Mouse (Mus musculus) midbrain, embryonic 11.5 days (tissue): ENCODE measurements around the gene Per3. TPM values are rescaled to one million over a fixed set of nuclear protein-coding genes. Genes with fewer than 3 reads are reported as not detected.

ENCODE experiments used
- ATAC-seq: fragments of 200-750 bp; cut with Nextera tagmentation; 2 replicates; pipeline ENCODE4 v1.8.0; 2017; ENCODE audit warnings: moderate TSS enrichment, moderate library complexity; ENCODE audit not compliant: low FRiP score
- DNase-seq: peaks from one replicate; pipeline ENCODE4 v3.0.0; 2015; ENCODE audit warnings: low spot score; ENCODE audit errors: missing footprints
- H3K27ac ChIP-seq: fragments of 300-500 bp; sonication (generic); 2 replicates; pipeline ENCODE4 v1.5.1; 2014; ENCODE audit warnings: low read depth, low read length
- H3K27me3 ChIP-seq: fragments of 300-500 bp; sonication (generic); 2 replicates; pipeline ENCODE4 v1.6.1; 2014; ENCODE audit warnings: mild to moderate bottlenecking, low read length, moderate library complexity, mixed read lengths; ENCODE audit not compliant: control insufficient read depth, insufficient read depth
- H3K36me3 ChIP-seq: fragments of 300-500 bp; sonication (generic); 2 replicates; pipeline ENCODE4 v1.6.1; 2014; ENCODE audit warnings: mild to moderate bottlenecking, low read length, moderate library complexity, mixed read lengths; ENCODE audit not compliant: control insufficient read depth, insufficient read depth
- H3K4me1 ChIP-seq: fragments of 300-500 bp; sonication (generic); 2 replicates; pipeline ENCODE4 v1.6.1; 2014; ENCODE audit warnings: low read length; ENCODE audit not compliant: control insufficient read depth, insufficient read depth
- H3K4me2 ChIP-seq: fragments of 300-500 bp; sonication (generic); 2 replicates; pipeline ENCODE4 v1.6.1; 2014; ENCODE audit warnings: mild to moderate bottlenecking, moderate library complexity
- H3K4me3 ChIP-seq: fragments of 300-500 bp; sonication (generic); 2 replicates; pipeline ENCODE4 v1.5.1; 2014; ENCODE audit warnings: low read depth, low read length
- H3K9ac ChIP-seq: fragments of 300-500 bp; sonication (generic); 2 replicates; pipeline ENCODE4 v1.6.1; 2014; ENCODE audit warnings: low read length
- H3K9me3 ChIP-seq: fragments of 300-500 bp; sonication (generic); 2 replicates; pipeline ENCODE4 v1.6.1; 2016; ENCODE audit warnings: low read length; ENCODE audit not compliant: control insufficient read depth
- WGBS: fragments of 180-500 bp; shearing (Covaris S2); extraction: QIAGEN DNeasy Blood & Tissue Kit; methylation state at CpG from one replicate; pipeline ENCODE4 v1.1.7; 2014; 5-methylcytosine and 5-hydroxymethylcytosine counted together
- polyA plus RNA-seq: library from polyadenylated mRNA; unstranded; fragments of >200 nt; fragmentation: Nextera tagmentation; extraction: Ambion mirVana; gene quantifications from 2 replicates; pipeline ENCODE4 v1.2.1, GENCODE M21; 2014

Gene Per3
- polyA plus RNA-seq = 3.9 and 5.2 TPM in 2 replicates

DNA sequence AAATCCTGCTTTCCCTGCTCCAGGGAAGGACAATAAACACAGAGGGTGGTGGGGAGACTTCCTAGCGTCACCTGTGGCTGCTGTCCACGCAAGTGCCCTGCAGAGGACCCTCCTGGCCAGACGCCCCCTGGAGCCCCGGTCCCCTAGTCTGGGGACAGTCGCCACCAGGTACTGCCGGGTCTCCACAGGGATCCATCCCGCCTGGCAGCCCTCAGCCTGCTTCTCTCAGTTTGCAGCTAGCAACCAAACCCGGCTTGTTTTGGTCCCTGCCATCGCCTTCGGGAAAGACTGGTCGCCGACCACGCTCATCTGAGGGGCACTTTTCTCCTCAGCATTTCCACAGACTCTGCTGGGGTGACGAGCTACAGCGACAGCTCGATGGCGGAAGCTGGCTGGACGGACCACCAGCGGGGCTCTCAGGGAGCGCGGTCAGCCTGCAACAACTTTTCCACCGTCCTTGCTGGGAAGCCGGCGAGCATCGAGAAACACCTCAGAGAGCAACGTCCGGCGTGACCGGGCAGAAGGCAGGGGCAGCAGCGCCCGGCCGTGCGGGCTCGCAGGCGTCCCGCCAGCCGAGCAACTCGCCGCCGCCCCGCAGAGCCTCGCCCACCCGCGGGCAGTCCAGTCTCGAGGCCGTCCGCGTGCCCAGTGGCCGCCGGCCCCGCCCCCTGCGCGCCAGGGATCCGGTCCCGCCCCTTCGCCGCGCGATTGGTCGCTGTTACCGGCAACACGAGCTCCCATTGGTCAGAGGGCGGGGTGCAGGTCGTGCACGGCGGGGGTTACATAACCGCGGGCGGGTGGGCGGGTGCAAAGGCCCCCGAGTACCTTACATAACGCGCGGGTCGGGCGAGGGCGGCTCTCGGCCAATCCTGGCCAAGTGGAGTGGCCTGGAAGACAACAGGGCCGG is at the start of gene Per3:
Gene Per3, minus strand, starts transcription at position 629 of the 907 bp plus-strand sequence.
- DNase-seq (peak; percentile 98), ATAC-seq (peak; percentile 99)
- peaks cover 2% of the 10 kb centered on the region; the same call in 1 of the 2 replicates for H3K36me3 ChIP-seq
- H3K27me3 ChIP-seq = no peaks in the 10 kb centered on the region
- under 1% methylated on average over 69 of the region's 79 CpGs for WGBS
- peaks cover 8% of the 10 kb centered on the region; the same call in 1 of the 2 replicates for H3K4me1 ChIP-seq
- no peaks in the 10 kb centered on the region for H3K9me3 ChIP-seq
- peak within 1 kb of the TSS; percentile 87 for H3K4me2 ChIP-seq
- no peak within 1 kb of the TSS; the same call in 1 of the 2 replicates for H3K27ac ChIP-seq
- H3K4me3 ChIP-seq = peak within 1 kb of the TSS; percentile 52
- H3K9ac ChIP-seq = peak within 1 kb of the TSS; percentile 53

DNA sequence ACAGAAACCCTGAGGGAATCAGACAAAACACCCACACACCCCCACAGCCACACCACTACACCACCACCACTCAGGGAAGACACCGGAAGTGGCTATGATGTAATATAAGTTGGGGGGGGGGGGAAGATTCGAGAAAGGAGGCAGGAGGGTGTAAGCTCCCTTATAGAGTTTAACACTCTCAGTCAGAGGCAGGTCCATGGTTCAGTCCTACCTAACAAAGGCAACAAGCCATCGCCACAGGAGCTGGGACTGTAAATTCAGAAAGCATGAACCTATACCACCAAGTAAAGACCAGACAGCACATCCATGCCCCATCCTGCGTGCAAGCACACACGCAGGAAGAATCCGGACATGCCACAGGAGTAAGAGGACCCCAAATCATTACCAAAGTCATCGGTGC is 44.8 kb upstream of the Per3 start, which contains the start of gene Gm13090:
Gene Gm13090, plus strand, starts transcription at position 301 of the 400 bp plus-strand sequence.
- no peak within 1 kb of the TSS for H3K27ac ChIP-seq
- no peak within 1 kb of the TSS for H3K4me2 ChIP-seq
- H3K4me3 ChIP-seq = no peak within 1 kb of the TSS
- no peaks in the 10 kb centered on the region for H3K9me3 ChIP-seq
- H3K27me3 ChIP-seq = no peaks in the 10 kb centered on the region
- H3K4me1 ChIP-seq = no peaks in the 10 kb centered on the region
- H3K9ac ChIP-seq = no peak within 1 kb of the TSS
- DNase-seq (no peak), ATAC-seq (no peak)
- H3K36me3 ChIP-seq = peaks cover 16% of the 10 kb centered on the region
- 96% methylated on average over 7 of the region's 7 CpGs for WGBS

DNA sequence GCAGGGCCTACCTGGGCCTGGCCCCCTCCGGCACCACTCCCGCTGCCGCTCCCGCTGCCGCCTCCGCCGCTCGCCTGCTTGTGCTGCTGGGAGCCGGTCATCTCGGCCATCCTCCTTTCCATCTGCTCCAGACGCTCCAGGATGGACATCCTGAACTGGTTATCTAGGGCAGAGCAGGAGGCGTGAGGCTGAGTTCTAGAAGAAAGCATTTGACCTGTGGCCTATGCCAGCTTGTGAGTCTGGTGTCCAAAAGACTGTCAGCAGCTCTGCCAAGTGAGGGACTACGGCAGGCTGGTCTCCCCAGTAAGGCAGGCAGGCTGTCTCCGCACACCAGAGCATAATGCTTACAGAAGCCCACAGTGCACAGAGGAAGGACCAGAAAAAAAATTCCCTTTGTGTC is 44.4 kb upstream of the Per3 start:
- Histone ChIP-seq H3K4me3 (no peak overlapping the region), H3K27me3 (no peaks in the 10 kb centered on the region), H3K9ac (no peak overlapping the region), H3K27ac (no peak overlapping the region), H3K9me3 (no peaks in the 10 kb centered on the region), H3K36me3 (peaks cover 18% of the 10 kb centered on the region), H3K4me1 (no peaks in the 10 kb centered on the region), H3K4me2 (no peak overlapping the region)
- no peak for DNase-seq
- ATAC-seq = no peak
- WGBS = 96% methylated on average over 14 of the region's 14 CpGs

DNA sequence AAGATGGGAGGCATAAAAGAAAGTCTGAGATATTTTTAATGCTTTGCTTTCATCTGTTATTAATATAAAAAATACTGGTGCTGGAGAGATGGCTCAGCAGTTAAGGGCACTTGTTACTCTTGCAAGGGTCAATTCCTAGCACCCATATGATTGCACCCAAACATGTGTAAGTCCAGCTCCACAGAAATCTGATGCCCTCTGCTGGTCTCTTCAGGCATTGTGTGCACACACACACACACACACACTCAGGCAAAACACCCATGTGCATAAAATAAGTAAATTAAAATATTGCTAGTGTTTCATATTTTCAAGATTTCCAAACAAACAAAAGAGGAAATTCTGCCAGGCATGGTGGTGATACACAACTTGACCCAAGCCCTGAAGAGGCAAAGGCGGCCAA is 42.9 kb upstream of the Per3 start:
- DNase-seq (no peak), ATAC-seq (no peak)
- no peaks in the 10 kb centered on the region for H3K4me1 ChIP-seq
- no peak overlapping the region for H3K9ac ChIP-seq
- WGBS = 93% methylated on average over 1 of the region's 1 CpGs
- H3K36me3 ChIP-seq = peaks cover 24% of the 10 kb centered on the region
- H3K27me3 ChIP-seq = no peaks in the 10 kb centered on the region
- no peak overlapping the region for H3K4me2 ChIP-seq
- no peak overlapping the region for H3K4me3 ChIP-seq
- H3K27ac ChIP-seq = no peak overlapping the region
- H3K9me3 ChIP-seq = no peaks in the 10 kb centered on the region

DNA sequence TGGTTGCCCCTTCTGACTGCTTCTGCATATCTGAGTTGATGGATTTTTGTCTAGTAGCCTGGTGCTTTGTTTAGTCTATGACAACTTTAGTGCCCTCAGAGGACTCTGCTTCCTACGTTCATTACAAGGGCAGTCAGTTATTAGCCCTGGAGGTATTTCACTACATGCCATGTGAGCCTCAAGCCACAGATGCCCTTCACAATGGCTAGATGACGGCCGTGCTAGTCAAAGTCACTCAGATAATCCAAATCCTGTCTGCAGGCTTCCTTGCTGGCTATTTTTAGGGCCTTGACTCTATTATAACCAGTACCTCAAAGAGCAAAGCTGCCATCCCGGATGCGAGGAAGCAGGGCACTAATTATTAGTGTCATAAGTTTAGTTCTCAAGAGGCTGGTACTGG is 38.6 kb upstream of the Per3 start:
- Histone ChIP-seq H3K36me3 (peaks cover 34% of the 10 kb centered on the region), H3K9me3 (no peaks in the 10 kb centered on the region), H3K4me1 (no peaks in the 10 kb centered on the region), H3K27me3 (no peaks in the 10 kb centered on the region), H3K4me3 (no peak overlapping the region), H3K27ac (no peak overlapping the region), H3K9ac (no peak overlapping the region), H3K4me2 (no peak overlapping the region)
- ATAC-seq (no peak), DNase-seq (no peak)
- 83% methylated on average over 5 of the region's 5 CpGs for WGBS

DNA sequence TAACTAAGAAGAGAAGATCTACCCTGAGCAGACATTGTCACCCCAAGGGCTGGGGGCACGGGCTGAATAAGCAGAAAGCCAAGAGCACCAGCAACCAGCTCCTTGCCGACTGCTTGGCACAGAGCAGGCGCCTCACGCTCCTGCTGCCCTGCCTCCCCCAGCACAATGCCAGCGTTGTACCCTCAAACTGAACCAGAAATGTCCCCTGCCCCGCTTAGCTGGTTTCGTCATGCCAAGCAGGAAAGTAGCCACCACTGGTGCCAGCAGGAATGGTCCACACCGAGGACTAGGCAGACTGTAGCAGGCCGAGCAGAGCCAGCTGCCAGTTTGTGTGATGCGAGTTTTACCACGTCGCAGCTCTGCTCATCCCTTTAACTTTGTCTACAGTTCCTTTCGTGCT is 37.5 kb upstream of the Per3 start:
- no peak overlapping the region for H3K4me2 ChIP-seq
- no peak overlapping the region for H3K4me3 ChIP-seq
- no peaks in the 10 kb centered on the region for H3K27me3 ChIP-seq
- H3K27ac ChIP-seq = no peak overlapping the region
- 92% methylated on average over 13 of the region's 13 CpGs for WGBS
- no peaks in the 10 kb centered on the region for H3K9me3 ChIP-seq
- ATAC-seq (no peak), DNase-seq (no peak)
- no peaks in the 10 kb centered on the region for H3K4me1 ChIP-seq
- no peak overlapping the region for H3K9ac ChIP-seq
- H3K36me3 ChIP-seq = peaks cover 35% of the 10 kb centered on the region

DNA sequence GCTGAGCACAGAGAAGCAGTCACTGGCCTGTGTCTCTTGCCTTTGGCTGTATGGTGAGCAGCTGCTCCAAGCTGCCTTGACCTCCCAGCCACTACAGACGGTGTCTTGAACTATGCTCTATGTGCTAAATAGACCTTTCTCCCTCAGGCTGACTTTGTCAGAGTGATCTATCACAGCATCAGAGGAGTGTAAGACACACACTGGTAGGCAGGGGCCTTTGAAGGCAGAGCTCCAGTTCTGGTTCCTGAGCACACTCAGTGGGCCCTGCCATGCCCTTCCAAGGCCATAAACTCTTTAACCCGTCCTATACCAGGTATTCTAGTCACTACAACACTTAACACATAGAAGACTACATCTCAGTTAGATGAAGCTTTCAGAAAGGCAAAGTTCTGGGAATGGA is 36.9 kb upstream of the Per3 start:
- no peak overlapping the region for H3K4me2 ChIP-seq
- no peaks in the 10 kb centered on the region for H3K9me3 ChIP-seq
- DNase-seq = no peak
- peaks cover 34% of the 10 kb centered on the region for H3K36me3 ChIP-seq
- ATAC-seq = no peak
- H3K4me3 ChIP-seq = no peak overlapping the region
- H3K27me3 ChIP-seq = no peaks in the 10 kb centered on the region
- no peak overlapping the region for H3K27ac ChIP-seq
- WGBS = 76% methylated on average over 2 of the region's 2 CpGs
- H3K4me1 ChIP-seq = no peaks in the 10 kb centered on the region
- no peak overlapping the region for H3K9ac ChIP-seq

DNA sequence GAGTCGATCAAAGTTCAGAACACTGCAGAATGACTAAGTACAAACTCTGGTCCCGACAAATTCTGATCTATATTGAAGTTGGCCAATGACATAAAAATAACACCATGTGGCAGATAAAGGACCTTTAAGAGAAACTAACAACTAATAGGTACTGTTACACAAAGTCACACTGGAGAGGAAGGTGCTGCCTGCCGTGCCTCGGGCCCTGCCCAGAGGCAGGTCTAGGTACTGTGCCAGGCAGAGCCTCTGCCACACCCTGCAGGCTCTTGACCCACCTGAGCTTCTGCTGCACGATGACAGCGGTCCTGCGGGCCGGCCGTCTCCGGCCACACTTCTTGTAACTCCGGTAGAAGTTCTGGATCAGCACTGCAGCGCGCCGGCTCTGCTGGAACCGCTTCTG is 30.4 kb upstream of the Per3 start:
- DNase-seq (no peak), ATAC-seq (no peak)
- H3K27me3 ChIP-seq = no peaks in the 10 kb centered on the region
- no peak overlapping the region for H3K27ac ChIP-seq
- H3K4me1 ChIP-seq = no peaks in the 10 kb centered on the region
- H3K4me3 ChIP-seq = no peak overlapping the region
- peaks cover 28% of the 10 kb centered on the region for H3K36me3 ChIP-seq
- no peak overlapping the region for H3K9ac ChIP-seq
- H3K4me2 ChIP-seq = no peak overlapping the region
- 95% methylated on average over 15 of the region's 15 CpGs for WGBS
- no peaks in the 10 kb centered on the region for H3K9me3 ChIP-seq

DNA sequence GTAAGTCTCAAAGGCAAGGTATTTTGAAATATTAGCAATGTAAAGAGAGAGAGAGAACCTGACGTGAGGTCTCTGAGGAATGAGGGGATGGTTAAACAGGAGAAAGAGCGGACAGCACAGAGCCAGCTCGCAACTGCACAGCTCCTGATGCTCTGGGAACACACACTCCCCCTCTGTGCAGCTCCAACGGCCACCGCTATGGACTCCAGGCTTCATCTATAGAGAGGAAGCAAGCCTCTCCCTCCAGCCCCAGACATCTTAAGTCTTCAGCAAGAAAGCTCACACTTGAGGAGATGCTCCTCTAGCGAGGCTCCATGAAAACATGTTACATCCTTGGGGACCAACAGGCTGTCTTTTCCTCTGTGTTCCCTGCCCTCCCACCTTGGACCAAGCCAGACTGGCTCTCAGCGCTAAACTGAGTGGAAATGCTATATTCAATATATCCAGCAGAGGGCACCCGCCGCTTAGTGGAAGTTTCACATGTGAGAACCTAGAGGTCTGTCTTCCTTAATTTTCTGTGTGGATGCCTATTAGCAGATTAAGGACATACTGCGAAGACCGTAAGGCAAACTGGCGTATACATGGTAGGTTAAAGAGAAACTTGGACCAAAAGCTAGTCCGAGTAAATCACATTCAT is 28.8 kb upstream of the Per3 start:
- 58% methylated on average over 13 of the region's 13 CpGs for WGBS
- no peaks in the 10 kb centered on the region for H3K9me3 ChIP-seq
- H3K4me3 ChIP-seq = no peak overlapping the region
- H3K36me3 ChIP-seq = peaks cover 23% of the 10 kb centered on the region
- H3K27me3 ChIP-seq = no peaks in the 10 kb centered on the region
- ATAC-seq (no peak), DNase-seq (peak; percentile 97)
- no peak overlapping the region for H3K27ac ChIP-seq
- no peak overlapping the region for H3K4me2 ChIP-seq
- no peaks in the 10 kb centered on the region for H3K4me1 ChIP-seq
- no peak overlapping the region for H3K9ac ChIP-seq
